Mouse (Mus musculus): Measurements from ENCODE around the gene Lman2. TPM values are rescaled to one million over a fixed set of nuclear protein-coding genes. Genes with fewer than 3 reads are reported as not detected.

Lman2 gene
- polyA plus RNA-seq, 1 experiment from 2014 or later, result 105 TPM

GRCm38 (mm10) chr13:55322130-55322825, 40.3 kb downstream of the Lman2 start:
- under 1% methylated on average over 31 of the region's 31 CpGs for WGBS
- ATAC-seq (ENCODE audit: insufficient number of reproducible peaks, low FRiP score), result no peak
- Histone ChIP-seq H3K27ac (ENCODE audit: poor library complexity, severe bottlenecking) (peak overlapping the region; percentile 85), H3K9me3 (replicated peaks) (no peaks in the 10 kb centered on the region), H3K4me1 (replicated peaks) (peaks cover 40% of the 10 kb centered on the region), H3K4me3 (peak overlapping the region; percentile 70), H3K27me3 (replicated peaks) (no peaks in the 10 kb centered on the region), H3K4me2 (peak overlapping the region; percentile 88), H3K36me3 (peaks cover 66% of the 10 kb centered on the region), H3K9ac (peak overlapping the region; percentile 87)

- peaks cover 35% of the 10 kb centered on the region for H3K4me1 ChIP-seq (replicated peaks)
- H3K9me3 ChIP-seq (replicated peaks), result no peaks in the 10 kb centered on the region
- H3K4me3 ChIP-seq, result peak within 1 kb of the TSS; percentile 70
- peaks cover 72% of the 10 kb centered on the region for H3K36me3 ChIP-seq
- peak within 1 kb of the TSS; percentile 85 for H3K27ac ChIP-seq (ENCODE audit: poor library complexity, severe bottlenecking)
- H3K27me3 ChIP-seq (replicated peaks), result no peaks in the 10 kb centered on the region
- under 1% methylated on average over 73 of the region's 73 CpGs for WGBS
- peak; percentile 93 for ATAC-seq (ENCODE audit: insufficient number of reproducible peaks, low FRiP score)
- H3K9ac ChIP-seq, result peak within 1 kb of the TSS; percentile 87
- H3K4me2 ChIP-seq, result peak within 1 kb of the TSS; percentile 88
Measured at GRCm38 (mm10) chr13:55321434-55322129, 41.0 kb downstream of the Lman2 start, which contains the start of gene Rab24. TSS of gene Rab24 (minus strand) at chr13:55321946.

- no peaks in the 10 kb centered on the region for H3K27me3 ChIP-seq (replicated peaks)
- peaks cover 70% of the 10 kb centered on the region for H3K36me3 ChIP-seq
- no peaks in the 10 kb centered on the region for H3K9me3 ChIP-seq (replicated peaks)
- ATAC-seq (ENCODE audit: insufficient number of reproducible peaks, low FRiP score), result no peak
- no peak within 1 kb of the TSS; the same call in 1 of the 2 replicates for H3K27ac ChIP-seq (ENCODE audit: poor library complexity, severe bottlenecking)
- peak within 1 kb of the TSS; percentile 70 for H3K4me3 ChIP-seq
- H3K4me2 ChIP-seq, result peak within 1 kb of the TSS; percentile 88
- H3K9ac ChIP-seq, result peak within 1 kb of the TSS; percentile 87
- 67% methylated on average over 4 of the region's 4 CpGs for WGBS
- peaks cover 35% of the 10 kb centered on the region for H3K4me1 ChIP-seq (replicated peaks)
Measured at GRCm38 (mm10) chr13:55319931-55320533, 42.6 kb downstream of the Lman2 start, which contains the start of gene Prelid1. TSS of gene Prelid1 (plus strand) at chr13:55320500.

GRCm38 (mm10) chr13:55318351-55318750, 44.2 kb downstream of the Lman2 start:
- Histone ChIP-seq H3K9ac (no peak overlapping the region), H3K4me1 (replicated peaks) (peaks cover 25% of the 10 kb centered on the region), H3K4me3 (no peak overlapping the region), H3K9me3 (replicated peaks) (no peaks in the 10 kb centered on the region), H3K4me2 (no peak overlapping the region), H3K27me3 (replicated peaks) (no peaks in the 10 kb centered on the region), H3K36me3 (peaks cover 71% of the 10 kb centered on the region), H3K27ac (ENCODE audit: poor library complexity, severe bottlenecking) (no peak overlapping the region)
- no peak for ATAC-seq (ENCODE audit: insufficient number of reproducible peaks, low FRiP score)
- WGBS, result 82% methylated on average over 3 of the region's 3 CpGs

GRCm38 (mm10) chr13:55314891-55315412, 47.6 kb downstream of the Lman2 start:
- WGBS, result 87% methylated on average over 2 of the region's 2 CpGs
- H3K9me3 ChIP-seq (replicated peaks), result no peaks in the 10 kb centered on the region
- H3K4me3 ChIP-seq, result no peak overlapping the region
- H3K9ac ChIP-seq, result no peak overlapping the region
- ATAC-seq (ENCODE audit: insufficient number of reproducible peaks, low FRiP score), result no peak
- H3K4me1 ChIP-seq (replicated peaks), result peaks cover 4% of the 10 kb centered on the region
- no peak overlapping the region for H3K27ac ChIP-seq (ENCODE audit: poor library complexity, severe bottlenecking)
- no peaks in the 10 kb centered on the region for H3K27me3 ChIP-seq (replicated peaks)
- H3K36me3 ChIP-seq, result peaks cover 95% of the 10 kb centered on the region
- no peak overlapping the region for H3K4me2 ChIP-seq

- ATAC-seq (ENCODE audit: insufficient number of reproducible peaks, low FRiP score), result no peak
- Histone ChIP-seq H3K9me3 (replicated peaks) (no peaks in the 10 kb centered on the region), H3K27ac (ENCODE audit: poor library complexity, severe bottlenecking) (no peak overlapping the region), H3K27me3 (replicated peaks) (no peaks in the 10 kb centered on the region), H3K9ac (no peak overlapping the region), H3K4me3 (no peak overlapping the region), H3K36me3 (peaks cover 88% of the 10 kb centered on the region), H3K4me2 (no peak overlapping the region), H3K4me1 (replicated peaks) (no peaks in the 10 kb centered on the region)
- 92% methylated on average over 9 of the region's 9 CpGs for WGBS
Measured at GRCm38 (mm10) chr13:55313051-55313450, 49.5 kb downstream of the Lman2 start.

GRCm38 (mm10) chr13:55312028-55312630, 50.5 kb downstream of the Lman2 start:
- Histone ChIP-seq H3K4me3 (no peak overlapping the region), H3K9me3 (replicated peaks) (no peaks in the 10 kb centered on the region), H3K27ac (ENCODE audit: poor library complexity, severe bottlenecking) (no peak overlapping the region), H3K27me3 (replicated peaks) (no peaks in the 10 kb centered on the region), H3K36me3 (peaks cover 88% of the 10 kb centered on the region), H3K9ac (no peak overlapping the region), H3K4me1 (replicated peaks) (no peaks in the 10 kb centered on the region), H3K4me2 (no peak overlapping the region)
- WGBS, result 91% methylated on average over 8 of the region's 8 CpGs
- ATAC-seq (ENCODE audit: insufficient number of reproducible peaks, low FRiP score), result no peak

GRCm38 (mm10) chr13:55300913-55301312, 61.7 kb downstream of the Lman2 start:
- no peak overlapping the region for H3K4me3 ChIP-seq
- no peak overlapping the region for H3K4me2 ChIP-seq
- H3K4me1 ChIP-seq (replicated peaks), result no peaks in the 10 kb centered on the region
- WGBS, result 86% methylated on average over 5 of the region's 5 CpGs
- peaks cover 76% of the 10 kb centered on the region for H3K36me3 ChIP-seq
- H3K27ac ChIP-seq (ENCODE audit: poor library complexity, severe bottlenecking), result no peak overlapping the region
- ATAC-seq (ENCODE audit: insufficient number of reproducible peaks, low FRiP score), result no peak
- no peaks in the 10 kb centered on the region for H3K27me3 ChIP-seq (replicated peaks)
- no peak overlapping the region for H3K9ac ChIP-seq
- H3K9me3 ChIP-seq (replicated peaks), result no peaks in the 10 kb centered on the region

- no peaks in the 10 kb centered on the region for H3K27me3 ChIP-seq (replicated peaks)
- peaks cover 76% of the 10 kb centered on the region for H3K36me3 ChIP-seq
- H3K9me3 ChIP-seq (replicated peaks), result no peaks in the 10 kb centered on the region
- H3K27ac ChIP-seq (ENCODE audit: poor library complexity, severe bottlenecking), result no peak overlapping the region
- no peak overlapping the region for H3K4me2 ChIP-seq
- ATAC-seq (ENCODE audit: insufficient number of reproducible peaks, low FRiP score), result no peak
- WGBS, result 95% methylated on average over 1 of the region's 1 CpGs
- H3K4me3 ChIP-seq, result no peak overlapping the region
- no peaks in the 10 kb centered on the region for H3K4me1 ChIP-seq (replicated peaks)
- H3K9ac ChIP-seq, result no peak overlapping the region
Measured at GRCm38 (mm10) chr13:55296760-55297159, 65.8 kb downstream of the Lman2 start.

All from heart, embryonic 12.5 days (tissue).